Mouse (Mus musculus): ENCODE measurements around the gene AB124611. TPM values are rescaled to one million over a fixed set of nuclear protein-coding genes. Genes with fewer than 3 reads are reported as not detected.
A peak's percentile ranks its signal among the peaks of the same experiment; 100 is the strongest.
"Not testable (repeated sequence)": the region's sequence is repeated elsewhere in the genome, so short reads cannot be mapped to it uniquely, and the experiment has no call there.

AB124611 gene
- polyA plus RNA-seq, 1 experiment from 2014 or later = 3.9 TPM

DNA sequence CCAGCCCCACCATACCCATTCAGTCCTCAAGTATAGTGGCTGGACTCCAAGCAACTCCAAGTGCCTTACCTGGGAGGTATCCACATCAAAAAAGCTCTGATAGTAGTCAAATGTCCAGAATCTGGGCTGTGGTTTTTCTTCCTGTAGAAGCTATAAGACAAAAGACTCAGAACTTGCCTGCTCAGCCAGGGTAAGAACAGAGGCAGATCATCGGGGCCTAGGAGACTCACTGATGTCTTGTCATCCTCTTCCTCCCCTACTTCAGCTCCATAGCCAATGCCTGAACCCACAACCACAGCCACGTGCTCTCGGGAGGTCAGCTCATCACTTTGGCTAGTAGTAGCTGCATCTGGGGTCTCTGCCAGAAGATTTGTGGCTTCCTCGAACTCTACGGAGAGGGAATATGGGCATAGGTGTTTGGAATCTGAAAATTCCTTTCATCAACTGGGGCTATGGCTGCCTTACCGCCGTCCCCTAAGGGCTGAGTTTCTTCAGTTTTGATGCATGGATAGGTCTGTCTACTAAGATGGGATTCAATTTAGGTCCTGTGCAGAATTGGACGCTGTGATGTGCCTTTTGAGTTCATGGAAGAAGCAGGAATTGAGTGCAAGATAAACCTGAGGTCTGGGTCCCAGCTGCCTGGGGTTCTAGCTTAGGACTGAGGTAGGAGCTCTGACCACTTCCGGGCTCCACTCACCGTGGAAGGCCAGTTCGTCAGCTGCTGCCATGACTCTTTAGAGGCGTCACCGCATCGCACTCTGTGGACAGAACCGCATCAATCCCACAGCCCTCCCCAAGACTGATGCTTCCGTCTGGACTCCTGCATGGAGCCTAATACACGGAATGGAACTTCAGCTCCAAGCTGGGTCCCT is 66.1 kb downstream of the AB124611 start:
- Histone ChIP-seq H3K27ac (0 out of 2 replicates have a peak overlapping the region, but pooled peaks have one; percentile 54), H3K9ac (peak overlapping the region; percentile 64), H3K4me1 (peaks cover 21% of the 10 kb centered on the region), H3K9me3 (no peaks in the 10 kb centered on the region), H3K4me3 (peak overlapping the region; percentile 98), H3K36me3 (peaks cover 45% of the 10 kb centered on the region), H3K4me2 (replicated peaks) (peak overlapping the region; percentile 97), H3K27me3 (no peaks in the 10 kb centered on the region)
- peak; percentile 69 for ATAC-seq (ENCODE audit: insufficient number of reproducible peaks, insufficient read depth, low FRiP score, low TSS enrichment)
- 23% methylated on average over 17 of the region's 17 CpGs for WGBS

DNA sequence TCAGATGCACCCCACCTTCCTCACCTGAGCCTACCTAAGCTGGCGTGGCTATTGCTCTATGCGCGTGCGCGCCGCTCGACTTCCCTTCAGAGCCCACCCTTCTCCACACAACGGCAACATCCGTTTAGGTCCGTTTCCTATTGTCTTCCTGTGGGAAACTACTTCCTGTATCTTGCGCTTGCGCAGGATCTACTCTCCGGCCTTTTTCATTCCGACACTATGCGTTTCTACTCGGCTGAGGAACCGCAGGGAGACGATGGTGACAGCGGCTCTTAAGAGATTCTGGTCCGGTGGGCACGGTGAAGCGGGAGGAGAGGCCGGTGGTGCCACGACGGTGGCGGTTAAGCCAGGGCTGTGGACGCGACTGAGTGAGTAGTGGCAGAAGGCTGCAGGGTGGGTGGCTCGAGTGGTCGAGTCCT is 66.7 kb downstream of the AB124611 start, which contains the start of the genes Timm29 and Yipf2:
Gene Timm29, plus strand, starts transcription at position 20 of the 419 bp plus-strand sequence.
Gene Yipf2, minus strand, starts transcription at position 126 of the 419 bp plus-strand sequence.
- Histone ChIP-seq H3K9ac (peak within 1 kb of the TSS; percentile 96), H3K4me1 (peaks cover 21% of the 10 kb centered on the region), H3K4me2 (replicated peaks) (peak within 1 kb of the TSS; percentile 97), H3K27me3 (no peaks in the 10 kb centered on the region), H3K9me3 (no peaks in the 10 kb centered on the region), H3K36me3 (peaks cover 38% of the 10 kb centered on the region), H3K4me3 (peak within 1 kb of the TSS; percentile 98), H3K27ac (peak within 1 kb of the TSS; percentile 85)
- ATAC-seq (ENCODE audit: insufficient number of reproducible peaks, insufficient read depth, low FRiP score, low TSS enrichment) = peak; percentile 88
- under 1% methylated on average over 30 of the region's 30 CpGs for WGBS

- H3K9me3 ChIP-seq = no peaks in the 10 kb centered on the region
- H3K4me2 ChIP-seq (replicated peaks) = peak overlapping the region; percentile 97
- no peaks in the 10 kb centered on the region for H3K27me3 ChIP-seq
- peaks cover 21% of the 10 kb centered on the region for H3K4me1 ChIP-seq
- peak overlapping the region; percentile 98 for H3K4me3 ChIP-seq
- peak; percentile 36; the same call in 1 of the 2 replicates for ATAC-seq (ENCODE audit: insufficient number of reproducible peaks, insufficient read depth, low FRiP score, low TSS enrichment)
- peaks cover 33% of the 10 kb centered on the region for H3K36me3 ChIP-seq
- H3K27ac ChIP-seq = peak overlapping the region; percentile 85
- peak overlapping the region; percentile 96 for H3K9ac ChIP-seq
- WGBS = 5% methylated on average over 45 of the region's 69 CpGs
Measured at GRCm38 (mm10) chr9:21593122-21593721, 67.2 kb downstream of the AB124611 start.

DNA sequence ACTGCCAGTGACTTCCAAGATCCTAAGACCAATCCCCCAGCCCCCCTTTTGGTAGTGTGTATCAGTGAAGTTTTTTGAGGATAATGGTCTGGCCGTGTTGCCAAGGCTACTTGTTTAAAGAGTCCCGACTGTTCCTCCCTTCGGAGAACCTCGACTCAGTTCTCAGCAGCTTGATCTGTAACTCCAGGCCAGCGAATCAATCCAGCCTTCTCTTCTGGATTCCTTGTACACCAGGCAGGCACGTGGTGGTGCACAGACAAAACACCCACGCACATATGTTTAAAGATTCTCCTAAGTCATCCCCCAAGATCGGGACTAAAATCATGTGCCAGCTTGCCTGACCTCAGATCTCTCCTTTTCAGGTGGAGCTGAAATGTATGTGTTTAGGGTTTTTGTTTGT is 68.4 kb downstream of the AB124611 start:
- not testable (repeated sequence) for H3K9me3 ChIP-seq; H3K27ac ChIP-seq; H3K27me3 ChIP-seq; ATAC-seq (ENCODE audit: insufficient number of reproducible peaks, insufficient read depth, low FRiP score, low TSS enrichment)
- Histone ChIP-seq H3K9ac (peak overlapping the region; percentile 96; the same call in 1 of the 2 replicates), H3K4me2 (replicated peaks) (peak overlapping the region; percentile 97), H3K4me3 (peak overlapping the region; percentile 98; the same call in 1 of the 2 replicates), H3K4me1 (peaks cover 21% of the 10 kb centered on the region), H3K36me3 (peaks cover 23% of the 10 kb centered on the region)
- WGBS = 91% methylated on average over 8 of the region's 8 CpGs

DNA sequence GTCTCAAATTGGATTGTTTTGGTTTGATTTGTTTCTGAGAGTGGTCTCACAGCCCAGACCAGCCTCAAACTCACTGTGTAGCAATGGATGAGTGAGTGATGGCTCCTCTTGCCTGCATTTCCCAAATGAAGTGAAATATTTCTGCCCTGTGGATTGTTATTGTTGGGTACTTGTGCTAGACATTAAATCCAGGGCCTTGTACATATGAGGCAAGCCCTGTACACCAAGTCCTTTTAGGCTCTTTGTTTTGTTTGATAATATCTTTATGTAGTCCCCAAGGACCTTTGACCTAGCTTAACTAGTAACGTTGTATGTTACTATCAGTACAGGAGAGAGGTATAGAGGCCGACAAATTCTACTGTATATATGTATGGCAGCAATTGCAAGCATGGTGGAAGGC is 68.9 kb downstream of the AB124611 start:
- peaks cover 19% of the 10 kb centered on the region for H3K36me3 ChIP-seq
- WGBS = 81% methylated on average over 2 of the region's 2 CpGs
- no peaks in the 10 kb centered on the region for H3K27me3 ChIP-seq
- H3K4me2 ChIP-seq (replicated peaks) = no peak overlapping the region
- ATAC-seq (ENCODE audit: insufficient number of reproducible peaks, insufficient read depth, low FRiP score, low TSS enrichment) = no peak
- H3K4me1 ChIP-seq = peaks cover 21% of the 10 kb centered on the region
- H3K4me3 ChIP-seq = no peak overlapping the region
- H3K9me3 ChIP-seq = no peaks in the 10 kb centered on the region
- H3K27ac ChIP-seq = no peak overlapping the region
- no peak overlapping the region for H3K9ac ChIP-seq

Small RNA genes within 50 kb of the gene (microRNA-seq; reads per million reads assigned to microRNA genes)
- 33.0 reads per million, percentile 40 among the genes with 10 or more reads in this experiment for gene Mir199a-1

Other genes with a start within 250 kb of the AB124611 start
- 16.8 and 17.9 TPM in 2 replicates for gene Kri1, start 238.2 kb upstream of the AB124611 start, polyA plus RNA-seq (2016; fragmentation: Nextera tagmentation; extraction: Ambion mirVana)
- gene Cdkn2d, start 234.8 kb upstream of the AB124611 start, polyA plus RNA-seq (2016; fragmentation: Nextera tagmentation; extraction: Ambion mirVana) = 51.7 and 52.5 TPM in 2 replicates
- 15.8 and 18.2 TPM in 2 replicates for gene Ap1m2, start 213.8 kb upstream of the AB124611 start, polyA plus RNA-seq (2016; fragmentation: Nextera tagmentation; extraction: Ambion mirVana)
- gene Slc44a2, start 205.5 kb upstream of the AB124611 start, polyA plus RNA-seq (2016; fragmentation: Nextera tagmentation; extraction: Ambion mirVana) = 117 and 118 TPM in 2 replicates
- 277 and 284 TPM in 2 replicates for gene Ilf3, start 158.3 kb upstream of the AB124611 start, polyA plus RNA-seq (2016; fragmentation: Nextera tagmentation; extraction: Ambion mirVana)
- gene Qtrt1, start 114.3 kb upstream of the AB124611 start, polyA plus RNA-seq (2016; fragmentation: Nextera tagmentation; extraction: Ambion mirVana) = 48.7 and 50.2 TPM in 2 replicates
- gene Dnm2, start 101.3 kb upstream of the AB124611 start, polyA plus RNA-seq (2016; fragmentation: Nextera tagmentation; extraction: Ambion mirVana) = 75.3 and 76.7 TPM in 2 replicates
- 113 and 115 TPM in 2 replicates for gene Tmed1, start 15.9 kb upstream of the AB124611 start, polyA plus RNA-seq (2016; fragmentation: Nextera tagmentation; extraction: Ambion mirVana)
- 79.5 and 86.8 TPM in 2 replicates for gene Carm1, start 20.7 kb downstream of the AB124611 start, polyA plus RNA-seq (2016; fragmentation: Nextera tagmentation; extraction: Ambion mirVana)
- gene Timm29, start 66.5 kb downstream of the AB124611 start, polyA plus RNA-seq (2016; fragmentation: Nextera tagmentation; extraction: Ambion mirVana) = 40.6 and 41.8 TPM in 2 replicates
- gene Yipf2, start 66.7 kb downstream of the AB124611 start, polyA plus RNA-seq (2016; fragmentation: Nextera tagmentation; extraction: Ambion mirVana) = 19.1 and 22.6 TPM in 2 replicates
- gene Smarca4, start 90.0 kb downstream of the AB124611 start, polyA plus RNA-seq (2016; fragmentation: Nextera tagmentation; extraction: Ambion mirVana) = 126 and 130 TPM in 2 replicates
- 33.5 and 36.8 TPM in 2 replicates for gene Ldlr, start 197.3 kb downstream of the AB124611 start, polyA plus RNA-seq (2016; fragmentation: Nextera tagmentation; extraction: Ambion mirVana)
- 117 and 126 TPM in 2 replicates for gene Spc24, start 234.1 kb downstream of the AB124611 start, polyA plus RNA-seq (2016; fragmentation: Nextera tagmentation; extraction: Ambion mirVana)

All from embryonic facial prominence, embryonic 12.5 days (tissue).